Mouse (Mus musculus): Measurements from ENCODE around the gene Mfn1.

DNA sequence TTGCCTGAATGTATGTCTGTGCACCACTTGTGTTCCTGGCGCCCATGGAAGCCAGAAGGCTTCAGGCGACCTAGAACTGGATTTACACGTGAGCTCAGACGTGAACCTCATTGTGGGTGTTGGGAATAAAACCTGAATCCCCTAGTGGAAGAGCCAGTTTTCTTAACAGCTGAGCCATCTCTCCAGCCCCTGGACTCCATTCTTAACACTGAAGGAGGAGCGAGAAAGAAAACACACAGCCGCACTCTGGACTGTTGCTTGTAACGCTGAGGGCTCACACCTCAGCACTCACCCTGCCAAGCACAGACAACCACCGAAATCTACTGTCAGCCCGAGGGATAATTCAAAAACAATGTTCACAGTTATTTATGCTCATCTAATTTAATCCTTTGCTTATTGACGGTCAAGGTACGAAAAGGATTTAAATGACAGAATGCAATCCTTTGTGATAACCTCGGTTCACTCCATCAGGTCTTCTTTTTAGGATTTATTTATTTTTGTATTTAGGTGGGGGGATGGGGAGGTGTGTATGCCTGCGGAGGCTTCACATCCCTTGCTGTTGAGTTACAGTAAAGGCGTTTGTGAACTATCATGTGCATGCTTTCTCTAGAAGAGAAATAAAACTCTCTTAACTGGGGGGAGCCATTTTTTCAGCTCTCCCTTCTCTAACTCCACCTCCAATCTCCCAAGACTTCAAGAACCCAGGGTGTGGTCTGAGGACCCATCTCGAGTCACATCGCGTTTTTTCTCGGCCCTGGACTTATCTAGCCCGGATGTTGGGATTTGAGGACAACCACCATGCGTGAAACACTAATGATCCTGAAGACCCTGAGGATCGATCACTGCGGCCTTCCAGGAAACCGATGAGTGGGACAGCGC, 19.5 kb upstream of the Mfn1 start, which contains the start of gene Zfp639:
- no peak for TF ChIP-seq CTCF (IDR thresholded peaks at IDR 0.05; ENCODE audit: low read depth, low read length)
- TF ChIP-seq POLR2AphosphoS5 (IDR thresholded peaks at IDR 0.05; ENCODE audit: insufficient replicate concordance, low read depth, low read length), result no peak
- no peak for TF ChIP-seq GATA2 (IDR thresholded peaks at IDR 0.05; ENCODE audit: borderline replicate concordance, low read depth, low read length)
- TF ChIP-seq GATA1 (IDR thresholded peaks at IDR 0.05; ENCODE audit: borderline replicate concordance, low read length), result no peak
